Comparison of ENCODE assay signal across 15 mouse cellular contexts in the genomic region with DNA sequence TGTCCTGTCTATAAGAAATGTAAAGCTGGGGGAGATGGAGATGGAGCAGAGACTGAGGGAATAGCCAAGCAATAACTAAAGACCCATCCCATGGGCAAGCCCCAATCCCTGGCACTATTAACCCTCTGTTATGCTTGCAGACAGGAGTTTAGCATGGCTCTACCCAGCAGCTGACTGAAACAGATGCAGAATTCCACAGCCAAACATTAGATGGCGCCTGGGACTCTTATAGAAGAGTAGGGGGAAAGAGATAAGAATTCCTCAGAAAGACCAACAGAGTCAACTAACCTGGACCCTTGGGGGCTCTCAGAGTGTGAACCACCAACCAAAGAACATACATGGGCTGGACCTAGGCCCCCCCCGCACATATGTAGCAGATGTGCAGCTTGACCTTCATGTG. TPM values are rescaled to one million over a fixed set of nuclear protein-coding genes. Genes with fewer than 3 reads are reported as not detected.
DNase-seq lines count a peak whose midpoint lies in the region; ATAC-seq and TF ChIP-seq lines count a peak whose summit lies in the region.
"Had no signal": no experiment of that assay in that cellular context is flagged by ENCODE, and none has a peak within 500 bp of the region (broad histone marks: within the 10 kb centered on the region; RNA-seq: fewer than 3 reads in every experiment).

No protein-coding gene starts in this region.

- H3K4me3 ChIP-seq in heart, postnatal 0 days (ENCODE audit: low read depth, low read length), result no peak overlapping the region
- no peak overlapping the region for H3K4me3 ChIP-seq in left cerebral cortex, adult 2 months
- H3K4me3 ChIP-seq: heart, embryonic 13.5 days; hindbrain, embryonic 10.5 days; limb, embryonic 15.5 days; lung, embryonic 15.5 days had no signal

- ATAC-seq in heart, postnatal 0 days (ENCODE audit: insufficient read depth, low read depth), result no peak
- ATAC-seq: CD4-positive, CD25-positive, alpha-beta regulatory T cell, adult 4 months had no signal

- H3K27ac ChIP-seq in heart, postnatal 0 days (ENCODE audit: low read depth), result no peak overlapping the region
- H3K27ac ChIP-seq in left cerebral cortex, adult 2 months, result no peak overlapping the region
- H3K27ac ChIP-seq: heart, embryonic 13.5 days; hindbrain, embryonic 10.5 days; limb, embryonic 15.5 days; lung, embryonic 15.5 days had no signal

- no peaks in the 10 kb centered on the region for H3K27me3 ChIP-seq in heart, postnatal 0 days (ENCODE audit: control insufficient read depth, insufficient read depth, low read length)
- H3K27me3 ChIP-seq: heart, embryonic 13.5 days; limb, embryonic 15.5 days; lung, embryonic 15.5 days had no signal

- no peak for TF ChIP-seq EP300 in heart, postnatal 0 days (IDR thresholded peaks at IDR 0.05; ENCODE audit: low read depth)

- DNase-seq in heart, postnatal 0 days (ENCODE audit: low spot score), result no peak
- no peak for DNase-seq in heart, adult 11 months
- DNase-seq in left cerebral cortex, adult 2 months (ENCODE audit: extremely low spot score in 1 of 2, low spot score in 2 of 2), result no peak
- DNase-seq in left cerebral cortex, adult 11 months (ENCODE audit: low spot score), result no peak
- peak; percentile 9 for DNase-seq in thymus, postnatal 0 days (ENCODE audit: low spot score)
- DNase-seq in thymus, postnatal 4 days, result no peak
- DNase-seq in urinary bladder, adult 18-20 months (ENCODE audit: low spot score in 2 of 2), result no peak
- DNase-seq: adrenal gland, adult 8-10 months; cerebellum, adult 8-10 months; kidney, adult 18-20 months had no signal

- no peaks in the 10 kb centered on the region for H3K9me3 ChIP-seq in heart, postnatal 0 days (replicated peaks; ENCODE audit: control insufficient read depth, low read length)
- H3K9me3 ChIP-seq: heart, embryonic 13.5 days; hindbrain, embryonic 10.5 days; limb, embryonic 15.5 days; lung, embryonic 15.5 days had no signal

- no peak overlapping the region for H3K4me2 ChIP-seq in heart, postnatal 0 days (ENCODE audit: low read depth, low read length)
- H3K4me2 ChIP-seq: heart, embryonic 13.5 days; limb, embryonic 15.5 days; lung, embryonic 15.5 days had no signal

- H3K9ac ChIP-seq in heart, postnatal 0 days (replicated peaks; ENCODE audit: low read depth, low read length), result no peak overlapping the region
- H3K9ac ChIP-seq: heart, embryonic 13.5 days; limb, embryonic 15.5 days; lung, embryonic 15.5 days had no signal

- peak; percentile 40; the same call in 1 of the 2 replicates for TF ChIP-seq CTCF in heart, postnatal 0 days (IDR thresholded peaks at IDR 0.05; ENCODE audit: low read depth)
- peak; percentile 40 for TF ChIP-seq CTCF in left cerebral cortex, adult 2 months (IDR thresholded peaks at IDR 0.05)

- no peaks in the 10 kb centered on the region for H3K4me1 ChIP-seq in heart, postnatal 0 days (ENCODE audit: control insufficient read depth, insufficient read depth)
- H3K4me1 ChIP-seq: heart, embryonic 13.5 days; hindbrain, embryonic 10.5 days; limb, embryonic 15.5 days; lung, embryonic 15.5 days had no signal

- peaks cover 75% of the 10 kb centered on the region for H3K36me3 ChIP-seq in heart, postnatal 0 days (replicated peaks; ENCODE audit: control insufficient read depth, insufficient read depth, low read length)

- intact Hi-C loops in left cerebral cortex, adult 2 months (cut with DNase I), result loop anchor here (2.0 kb wide), 1 partner anchor 51 kb away; no protein-coding TSS in a partner anchor

- WGBS in heart, postnatal 0 days, result 54% methylated on average over 2 of the region's 2 CpGs

RNA-seq across cellular contexts. Expression of a gene that starts 36.4 kb away (rescaled TPM):
- total RNA-seq in heart, postnatal 0 days (2014; rRNA removed; ENCODE audit: low replicate concordance), result 35.0 and 62.0 TPM in 2 replicates
- 14.3 and 15.2 TPM in 2 replicates for polyA plus RNA-seq in heart, postnatal 0 days (2015; fragmentation: Nextera tagmentation; extraction: Ambion mirVana)
- total RNA-seq in left cerebral cortex, adult 2 months (2021), result 100 to 1,000 TPM in 1 of 2 experiments, 10 to 100 TPM in 1; 98.6 to 104 TPM
- 20.0 and 26.6 TPM in 2 replicates for polyA plus RNA-seq in thymus, postnatal 0 days (2015; fragmentation: Nextera tagmentation; extraction: Ambion mirVana)
